8 mouse cellular contexts compared by ENCODE assay signal in the genomic region with DNA sequence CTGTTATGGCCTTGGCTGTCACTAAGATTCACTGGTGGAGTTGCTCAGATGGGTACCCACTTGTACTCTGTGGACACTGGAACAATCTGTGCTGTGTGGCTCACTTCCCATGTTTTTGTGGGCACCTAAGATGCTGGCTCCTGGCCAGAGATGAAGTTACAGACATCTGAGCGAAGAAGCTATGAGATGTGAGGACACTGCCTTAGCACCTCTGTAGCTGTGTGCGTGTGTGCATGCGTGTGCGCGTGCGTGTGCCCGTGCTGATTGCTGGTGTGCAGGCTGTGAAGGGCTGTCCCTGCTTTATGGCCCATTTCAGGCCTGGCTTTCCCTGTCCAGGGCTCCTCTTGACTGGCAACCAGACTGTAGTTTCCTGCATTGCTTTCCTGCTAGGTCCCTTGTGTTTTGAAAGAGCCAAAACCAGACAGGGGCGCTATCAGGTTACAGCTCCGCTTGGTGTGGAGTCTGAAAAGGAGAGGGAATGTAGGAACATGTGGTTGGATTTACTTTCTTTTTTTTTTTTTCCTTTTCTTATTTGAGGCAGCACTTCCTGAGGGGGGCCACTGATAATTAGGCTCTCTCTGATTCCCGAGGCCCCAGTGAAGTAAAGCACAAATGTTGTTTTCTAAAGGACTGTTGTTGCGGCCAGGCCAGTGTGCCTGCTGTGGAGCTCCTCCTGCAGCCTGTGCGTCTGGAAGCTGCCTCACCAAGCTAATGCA. TPM values are rescaled to one million over a fixed set of nuclear protein-coding genes. Genes with fewer than 3 reads are reported as not detected.
DNase-seq lines count a peak whose midpoint lies in the region; ATAC-seq lines count a peak whose summit lies in the region.

No protein-coding gene starts in this region.

- no peak overlapping the region; the same call in 1 of the 2 replicates for H3K9ac ChIP-seq in heart, embryonic 11.5 days (ENCODE audit: low read depth, low read length)
- H3K9ac ChIP-seq in limb, embryonic 15.5 days, result no peak overlapping the region

- ATAC-seq in heart, embryonic 11.5 days (replicated peaks; ENCODE audit: insufficient number of reproducible peaks, low FRiP score, low TSS enrichment), result no peak; the same call in 1 of the 2 replicates
- ATAC-seq in limb, embryonic 15.5 days (ENCODE audit: insufficient number of reproducible peaks, low FRiP score, low TSS enrichment, low read depth), result peak; percentile 73

- no peak overlapping the region for H3K4me3 ChIP-seq in heart, embryonic 11.5 days (ENCODE audit: low read depth, low read length)
- no peak overlapping the region for H3K4me3 ChIP-seq in limb, embryonic 15.5 days

- 38% methylated on average over 12 of the region's 12 CpGs for WGBS in heart, embryonic 11.5 days (ENCODE audit: insufficient replicate concordance)
- WGBS in limb, embryonic 15.5 days, result 11% methylated on average over 12 of the region's 12 CpGs

- DNase-seq in heart, adult 18-20 months, result peak; percentile 52 to 68
- no peak for DNase-seq in heart, postnatal 36 days
- peak; percentile 87 for DNase-seq in embryo, embryonic 10.5 days (ENCODE audit: low spot score)
- no peak for DNase-seq in spleen, adult 18-20 months
- DNase-seq in cerebellum, adult 11 months, result no peak
- DNase-seq in frontal cortex, postnatal 36 days (ENCODE audit: low spot score in 2 of 2), result no peak

- peak overlapping the region; percentile 82 for H3K27ac ChIP-seq in heart, embryonic 11.5 days (ENCODE audit: low read depth, low read length)
- H3K27ac ChIP-seq in limb, embryonic 15.5 days, result peak overlapping the region; percentile 89

- H3K27me3 ChIP-seq in heart, embryonic 11.5 days (ENCODE audit: control insufficient read depth, insufficient read depth, low read length), result no peaks in the 10 kb centered on the region
- no peaks in the 10 kb centered on the region for H3K27me3 ChIP-seq in limb, embryonic 15.5 days

- 0 out of 2 replicates have a peak, but pooled peaks cover under 1% of the 10 kb centered on the region for H3K36me3 ChIP-seq in heart, embryonic 11.5 days (ENCODE audit: control insufficient read depth, insufficient read depth, low read length)
- no peaks in the 10 kb centered on the region for H3K36me3 ChIP-seq in limb, embryonic 15.5 days

- H3K4me2 ChIP-seq in heart, embryonic 11.5 days, result no peak overlapping the region; the same call in 1 of the 2 replicates
- peak overlapping the region; percentile 34 for H3K4me2 ChIP-seq in limb, embryonic 15.5 days

- no peaks in the 10 kb centered on the region for H3K9me3 ChIP-seq in heart, embryonic 11.5 days (replicated peaks; ENCODE audit: control insufficient read depth, low read length)
- H3K9me3 ChIP-seq in limb, embryonic 15.5 days, result no peaks in the 10 kb centered on the region

- intact Hi-C loops in heart, postnatal 36 days (cut with DNase I), result no loop called here

- H3K4me1 ChIP-seq in heart, embryonic 11.5 days (ENCODE audit: control insufficient read depth, insufficient read depth, low read length), result peaks cover 95% of the 10 kb centered on the region
- peaks cover 83% of the 10 kb centered on the region for H3K4me1 ChIP-seq in limb, embryonic 15.5 days

RNA-seq across cellular contexts. Expression of a gene that starts 21.3 kb away (rescaled TPM):
- 10 to 100 TPM; 10.5 to 10.6 TPM for total RNA-seq in heart, adult 18-20 months (2021)
- 10 to 100 TPM in 1 of 2 experiments, 1 to 10 TPM in 1; 9.9 to 13.2 TPM for total RNA-seq in heart, postnatal 36 days (2021)
- 28.1 and 31.3 TPM in 2 replicates for polyA plus RNA-seq in heart, embryonic 11.5 days (2014; fragmentation: Nextera tagmentation; extraction: Ambion mirVana)
- 52.6 and 54.8 TPM in 2 replicates for polyA plus RNA-seq in limb, embryonic 15.5 days (2015; fragmentation: Nextera tagmentation; extraction: Ambion mirVana)

Comparison
In these comparisons a context has a peak if more than half of its experiments do, and no peak if none do; other contexts are left out.
1. DNase-seq: peak in heart, adult 18-20 months (2 of 2) and embryo, embryonic 10.5 days (single experiment); none in heart, postnatal 36 days (0 of 2), spleen, adult 18-20 months (0 of 2), cerebellum, adult 11 months (single experiment) and frontal cortex, postnatal 36 days (0 of 2).